Mouse (Mus musculus): ENCODE measurements at regions not wholly inside any gene's neighbourhood (a gene's known extent, or its start where the extent isn't known, plus 50 kb on each side); places are given as distances from the start of the nearest gene placed in this dataset.
"Not testable (repeated sequence)": the region's sequence is repeated elsewhere in the genome, so short reads cannot be mapped to it uniquely, and the experiment has no call there.

DNA sequence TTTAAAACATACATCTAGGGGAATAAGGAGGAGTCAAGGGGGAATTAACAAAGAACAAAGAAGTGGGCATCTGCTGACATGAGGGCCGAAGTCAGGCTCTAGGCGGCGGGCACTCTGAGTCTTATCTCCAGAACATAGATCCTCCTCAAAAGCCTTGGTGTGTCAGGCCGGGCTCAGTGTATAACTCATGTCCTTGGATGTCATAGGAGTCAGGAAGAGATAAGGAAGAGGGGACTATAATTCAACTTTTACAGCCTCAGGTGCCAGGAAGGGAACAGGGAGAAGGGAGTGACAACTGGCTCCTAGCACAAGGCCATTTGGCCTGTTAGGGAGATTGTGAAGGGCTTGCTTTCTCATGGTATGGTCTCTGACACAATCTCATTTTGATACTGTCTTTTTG is 185.9 kb upstream of the Ube2e2 start:
- not testable (repeated sequence) for DNase-seq (ENCODE audit: low spot score in 2 of 2)

DNA sequence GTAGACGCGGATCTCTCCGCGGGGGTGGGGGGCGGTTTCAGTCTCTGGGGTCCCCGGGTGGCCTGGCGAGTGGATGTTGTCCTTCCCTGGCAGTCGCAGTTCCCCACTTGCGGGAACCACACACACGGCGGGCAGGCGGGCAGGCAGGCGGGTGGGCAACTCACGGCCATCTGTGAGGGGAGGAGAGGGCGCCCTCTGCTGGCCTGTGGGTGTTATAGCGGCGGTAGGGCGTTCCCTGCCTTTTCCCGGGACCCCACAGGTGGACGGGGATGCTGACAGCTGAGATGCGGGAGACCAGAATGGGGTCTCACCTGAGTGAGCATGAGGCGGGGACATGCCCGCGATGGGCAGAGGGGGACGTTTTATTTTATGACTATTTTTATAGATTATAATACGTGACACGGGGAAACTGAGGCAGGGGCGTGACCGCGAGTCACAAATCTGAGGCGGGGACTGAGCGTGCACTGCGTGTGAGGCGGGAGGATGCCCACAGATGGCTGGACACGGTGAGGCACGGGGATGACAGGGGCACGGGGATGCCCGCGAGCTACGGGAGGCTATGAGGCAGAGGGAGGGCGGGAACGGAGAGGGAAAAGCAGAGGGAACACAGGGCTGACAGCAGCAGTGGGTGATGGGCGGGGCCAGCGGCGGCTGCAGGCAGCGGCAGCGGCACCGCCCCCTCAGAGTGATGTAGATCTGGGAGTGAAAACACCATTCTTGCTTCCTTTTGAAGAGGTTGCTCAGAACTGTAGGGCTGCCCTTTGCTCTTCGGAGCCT is 148.1 kb upstream of the Ube2e2 start:
- peak; percentile 35 to 51 for DNase-seq (ENCODE audit: low spot score in 2 of 2)

DNA sequence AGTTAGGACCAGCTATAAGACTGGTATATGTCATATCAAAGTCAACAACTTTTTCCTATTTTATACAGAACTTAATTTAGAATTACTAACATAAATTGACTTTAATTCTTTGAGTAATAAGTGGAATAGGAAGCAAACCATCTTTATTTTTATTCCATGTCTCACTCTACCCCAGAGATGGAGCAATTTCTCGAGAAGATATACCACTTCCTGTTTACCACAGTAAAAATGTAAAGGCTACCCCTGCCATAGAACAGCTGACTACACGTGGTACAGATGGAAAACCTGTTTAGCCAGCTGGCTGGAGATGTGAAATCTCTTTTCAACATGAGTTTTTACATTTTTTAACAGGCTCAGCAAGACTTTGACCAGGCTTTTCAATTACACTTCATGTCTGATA is 126.0 kb upstream of the Ube2e2 start:
- DNase-seq (ENCODE audit: low spot score in 2 of 2): no peak

DNA sequence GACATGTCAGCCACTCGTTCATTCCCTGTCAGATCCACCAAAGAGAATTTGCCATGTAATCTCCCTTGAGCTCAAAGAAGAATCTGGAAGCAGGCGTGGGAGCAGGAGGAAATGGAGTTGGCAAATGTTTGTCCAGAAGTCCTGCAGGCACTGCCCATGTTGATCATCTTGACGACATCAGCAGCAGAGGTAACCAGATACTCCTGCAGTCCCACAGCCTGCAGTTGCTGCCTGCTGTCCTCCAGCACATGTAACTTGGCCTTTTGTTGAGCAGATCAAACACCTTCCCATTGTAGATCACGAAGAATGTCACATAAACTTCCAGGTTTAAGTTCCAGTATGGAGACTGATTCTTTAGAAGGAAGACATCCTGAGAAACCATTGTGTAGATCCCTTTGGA is 121.3 kb upstream of the Ube2e2 start:
- DNase-seq (ENCODE audit: low spot score in 2 of 2): no peak

DNA sequence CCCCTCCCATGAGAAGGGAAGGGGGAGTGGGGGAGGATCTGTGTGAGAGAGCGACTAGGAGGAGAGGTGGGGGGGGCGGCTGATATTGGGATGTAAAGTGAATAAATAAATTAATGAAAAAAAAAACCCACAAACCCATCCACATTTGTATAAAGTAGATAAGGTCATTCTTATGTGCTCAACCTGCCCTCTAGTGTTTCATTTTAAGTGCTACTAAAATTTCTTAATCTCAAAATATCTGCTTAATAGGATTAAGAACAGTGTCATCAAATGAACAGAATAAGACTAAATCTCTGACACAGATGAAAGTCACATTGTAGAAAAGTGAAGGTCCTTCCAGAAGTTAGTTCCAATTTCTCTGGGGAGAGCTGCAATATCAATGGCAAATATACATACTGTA is 119.5 kb upstream of the Ube2e2 start:
- not testable (repeated sequence) for DNase-seq (ENCODE audit: low spot score in 2 of 2)

DNA sequence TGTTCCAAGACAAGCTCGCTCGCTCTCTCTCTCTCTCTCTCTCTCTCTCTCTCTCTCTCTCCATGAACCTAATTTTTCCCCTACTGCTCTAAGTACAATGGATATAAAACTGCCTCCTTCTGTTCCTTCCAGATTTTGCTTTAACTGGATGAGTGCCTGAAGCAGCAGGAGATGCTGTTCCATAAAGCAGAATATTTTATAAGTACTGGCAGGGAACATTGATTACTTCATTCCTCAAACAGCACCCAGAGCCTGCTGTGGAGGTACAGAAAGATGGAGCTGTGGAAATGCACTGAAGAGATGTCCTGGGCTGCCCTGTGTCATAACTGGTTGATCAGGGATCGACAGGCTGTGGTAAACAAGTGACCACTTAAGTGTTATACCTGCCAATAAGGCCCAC is 89.8 kb upstream of the Ube2e2 start:
- no peak for DNase-seq (ENCODE audit: low spot score in 2 of 2)

DNA sequence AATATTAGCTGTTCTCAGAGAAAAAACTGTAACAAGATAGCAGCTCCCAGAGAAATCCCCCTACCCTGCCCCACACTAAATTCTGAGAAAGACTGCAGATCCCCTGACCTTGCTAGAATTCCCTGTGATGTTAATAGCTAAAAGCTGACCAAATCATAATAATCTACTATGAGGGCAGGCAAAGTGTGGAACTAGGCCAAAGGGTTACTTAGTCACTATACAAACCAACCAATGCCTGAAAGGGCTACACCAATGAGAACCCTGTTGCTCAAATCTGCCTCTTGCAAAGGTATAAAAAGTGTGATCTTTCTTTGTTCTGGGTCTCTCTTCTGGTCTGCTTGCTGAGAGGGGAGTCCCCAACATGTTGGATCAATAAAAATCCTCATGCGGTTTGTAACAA is 69.8 kb upstream of the Ube2e2 start:
- DNase-seq (ENCODE audit: low spot score in 2 of 2): no peak

DNA sequence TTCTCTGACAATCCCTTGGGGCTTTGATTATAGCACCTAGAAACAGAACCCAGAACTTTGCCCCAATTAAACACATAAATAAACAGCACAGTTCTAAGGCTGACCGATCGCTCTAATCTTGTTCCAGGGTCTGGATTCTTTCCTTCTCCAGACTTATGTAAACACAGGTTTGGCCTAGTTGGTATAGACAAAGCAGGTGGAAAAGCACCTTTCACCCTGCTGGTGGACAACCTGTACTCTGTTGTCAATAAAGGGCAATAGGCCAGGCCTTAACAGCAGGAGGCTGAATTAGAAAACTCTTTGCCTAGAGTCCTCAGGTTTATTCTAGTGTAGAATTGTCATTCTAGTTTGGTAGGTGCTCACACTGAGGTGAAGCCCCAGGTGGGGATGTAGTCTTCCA is 69.2 kb upstream of the Ube2e2 start:
- no peak for DNase-seq (ENCODE audit: low spot score in 2 of 2)

Measured in gastrocnemius, postnatal 4 days (tissue).